Mouse (Mus musculus): ENCODE results near the gene Wsb1. TPM values are rescaled to one million over a fixed set of nuclear protein-coding genes. Genes with fewer than 3 reads are reported as not detected.

The Wsb1 gene
- polyA plus RNA-seq, 1 experiment from 2014 or later, result 30.4 TPM

DNA sequence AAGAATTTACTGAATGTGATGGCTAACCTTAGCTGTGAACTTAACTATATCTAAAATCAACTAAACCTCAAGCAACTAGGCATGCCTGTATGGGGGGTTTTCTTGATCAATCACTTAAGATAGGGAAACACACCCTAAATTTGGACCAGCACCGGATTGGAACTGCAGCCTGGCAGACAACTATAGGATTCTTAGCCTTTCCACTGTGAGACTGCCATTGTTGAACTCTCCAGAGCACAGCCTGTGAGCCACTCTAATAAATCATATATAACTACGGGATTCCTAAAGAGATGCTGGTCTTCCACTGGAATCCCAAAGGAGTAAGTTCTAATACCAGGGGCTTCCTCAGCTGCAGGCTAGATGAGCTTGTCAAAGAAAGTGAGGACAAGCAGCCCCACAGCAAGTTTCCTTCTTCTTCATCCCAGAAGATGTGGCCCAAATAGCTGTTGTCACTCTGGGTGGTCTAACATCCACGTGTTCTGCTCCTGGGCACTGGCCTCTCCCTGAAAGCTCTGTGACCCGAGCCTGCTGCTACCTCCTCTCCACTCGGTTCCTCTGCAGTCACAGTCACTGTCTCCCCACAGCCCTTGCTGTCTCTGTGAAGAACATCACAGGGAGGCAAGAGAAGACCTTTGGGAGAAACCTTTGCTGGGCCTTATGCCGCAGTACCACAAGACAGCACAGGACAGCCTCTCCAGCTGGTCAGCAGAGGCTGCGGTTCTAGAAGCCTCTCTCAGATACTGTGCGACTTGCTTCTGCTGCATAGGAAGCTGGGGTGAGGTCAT, 28.9 kb downstream of the Wsb1 start:
- 61% methylated on average over 8 of the region's 8 CpGs for WGBS (ENCODE audit: insufficient replicate concordance)
- Histone ChIP-seq H3K4me2 (ENCODE audit: low read depth, low read length) (no peak overlapping the region), H3K4me1 (ENCODE audit: control insufficient read depth, low read depth, low read length) (peaks cover 3% of the 10 kb centered on the region), H3K4me3 (ENCODE audit: low read depth, low read length) (no peak overlapping the region), H3K9ac (ENCODE audit: low read depth, low read length) (no peak overlapping the region), H3K27ac (ENCODE audit: low read length) (no peak overlapping the region), H3K36me3 (ENCODE audit: control insufficient read depth, insufficient read depth) (no peaks in the 10 kb centered on the region), H3K27me3 (ENCODE audit: control insufficient read depth, insufficient read depth, low read depth, low read length) (no peaks in the 10 kb centered on the region), H3K9me3 (replicated peaks; ENCODE audit: control insufficient read depth, low read length) (no peaks in the 10 kb centered on the region)
- no peak for ATAC-seq (ENCODE audit: low read depth)

DNA sequence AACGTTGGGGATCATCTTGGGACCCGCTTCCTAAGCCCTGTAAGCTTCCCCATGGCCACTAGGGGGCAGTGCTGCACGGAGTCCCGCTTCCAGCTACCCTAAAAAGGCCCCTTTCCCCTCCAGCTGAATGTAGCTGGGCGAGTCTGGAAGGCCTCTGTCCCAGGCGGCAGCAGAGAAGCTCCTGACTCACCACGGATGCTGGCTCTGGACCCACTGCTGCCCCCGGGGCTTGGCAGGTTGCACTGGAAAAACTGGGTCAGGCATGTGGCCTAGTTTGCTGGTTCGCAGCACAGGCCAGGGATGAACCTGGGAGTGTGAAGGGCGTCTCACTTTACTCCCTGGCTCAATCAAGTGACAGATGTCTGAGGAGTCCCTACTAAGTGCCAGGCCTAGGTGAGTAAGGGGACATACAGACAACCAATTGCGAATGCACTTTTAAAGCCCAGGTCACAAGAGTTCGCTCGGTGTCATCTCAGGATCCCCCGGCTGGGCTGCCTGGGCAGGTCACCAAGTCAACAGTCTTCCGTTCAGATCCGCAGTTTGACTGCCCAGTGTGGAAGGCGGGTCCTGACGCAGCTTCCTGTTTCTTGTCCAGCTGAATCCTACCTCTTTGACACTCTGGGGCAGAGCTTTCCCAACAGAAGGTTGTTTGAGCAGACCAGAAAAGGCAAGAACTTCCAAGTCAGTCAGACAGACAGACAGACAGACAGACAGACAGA, 29.8 kb downstream of the Wsb1 start:
- Histone ChIP-seq H3K4me3 (ENCODE audit: low read depth, low read length) (no peak overlapping the region), H3K36me3 (ENCODE audit: control insufficient read depth, insufficient read depth) (no peaks in the 10 kb centered on the region), H3K27me3 (ENCODE audit: control insufficient read depth, insufficient read depth, low read depth, low read length) (no peaks in the 10 kb centered on the region), H3K27ac (ENCODE audit: low read length) (no peak overlapping the region), H3K4me2 (ENCODE audit: low read depth, low read length) (no peak overlapping the region), H3K9me3 (replicated peaks; ENCODE audit: control insufficient read depth, low read length) (no peaks in the 10 kb centered on the region), H3K9ac (ENCODE audit: low read depth, low read length) (peak overlapping the region; percentile 13; the same call in 1 of the 2 replicates), H3K4me1 (ENCODE audit: control insufficient read depth, low read depth, low read length) (peaks cover 3% of the 10 kb centered on the region)
- peak; percentile 54 for ATAC-seq (ENCODE audit: low read depth)
- WGBS (ENCODE audit: insufficient replicate concordance), result 21% methylated on average over 18 of the region's 18 CpGs

DNA sequence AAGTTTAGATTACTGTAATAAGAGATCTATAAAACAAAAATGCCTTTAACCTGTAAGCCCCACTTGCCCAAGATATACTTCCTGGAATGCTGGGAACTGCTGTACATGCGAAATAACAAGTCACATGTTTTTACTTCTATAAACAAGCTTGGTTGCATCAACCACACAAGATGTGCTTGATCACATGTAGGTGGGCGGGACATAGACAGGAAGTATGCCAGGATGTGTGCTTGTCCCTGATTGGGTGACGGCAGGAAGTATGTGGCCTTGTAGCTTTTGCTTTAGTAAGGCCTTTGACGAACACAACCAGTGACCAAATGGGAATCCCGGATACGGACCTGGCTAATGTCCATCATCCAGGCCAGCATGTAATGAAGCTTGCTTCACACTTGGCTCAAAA, 31.1 kb downstream of the Wsb1 start:
- no peaks in the 10 kb centered on the region for H3K9me3 ChIP-seq (replicated peaks; ENCODE audit: control insufficient read depth, low read length)
- no peak overlapping the region for H3K4me3 ChIP-seq (ENCODE audit: low read depth, low read length)
- H3K9ac ChIP-seq (ENCODE audit: low read depth, low read length), result no peak overlapping the region
- H3K4me2 ChIP-seq (ENCODE audit: low read depth, low read length), result no peak overlapping the region
- 51% methylated on average over 6 of the region's 6 CpGs for WGBS (ENCODE audit: insufficient replicate concordance)
- peak; percentile 51 for ATAC-seq (ENCODE audit: low read depth)
- H3K27ac ChIP-seq (ENCODE audit: low read length), result no peak overlapping the region
- H3K4me1 ChIP-seq (ENCODE audit: control insufficient read depth, low read depth, low read length), result peaks cover 3% of the 10 kb centered on the region
- no peaks in the 10 kb centered on the region for H3K27me3 ChIP-seq (ENCODE audit: control insufficient read depth, insufficient read depth, low read depth, low read length)
- no peaks in the 10 kb centered on the region for H3K36me3 ChIP-seq (ENCODE audit: control insufficient read depth, insufficient read depth)

DNA sequence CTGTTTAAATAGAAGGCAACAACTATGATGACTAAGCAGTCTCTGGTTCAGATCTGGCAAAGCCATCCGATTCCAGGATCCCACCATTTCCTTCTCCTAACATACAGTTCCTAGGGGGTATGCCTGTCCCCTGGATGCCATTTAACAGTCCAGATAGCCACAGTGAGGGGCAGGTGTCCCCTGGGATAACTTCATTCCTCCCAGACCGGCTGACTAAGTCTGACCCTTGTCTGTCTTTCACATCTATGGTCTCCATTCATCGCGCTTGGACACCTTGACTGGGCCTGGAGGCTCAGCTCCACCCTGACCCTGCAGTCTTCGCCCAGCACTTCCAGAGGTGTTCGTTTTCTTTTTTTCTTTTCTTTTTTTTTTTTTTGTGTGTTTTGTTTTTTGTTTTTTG, 31.8 kb downstream of the Wsb1 start:
- Histone ChIP-seq H3K27ac (ENCODE audit: low read length) (no peak overlapping the region), H3K4me3 (ENCODE audit: low read depth, low read length) (no peak overlapping the region), H3K4me1 (ENCODE audit: control insufficient read depth, low read depth, low read length) (peaks cover 3% of the 10 kb centered on the region), H3K36me3 (ENCODE audit: control insufficient read depth, insufficient read depth) (no peaks in the 10 kb centered on the region), H3K9me3 (replicated peaks; ENCODE audit: control insufficient read depth, low read length) (no peaks in the 10 kb centered on the region), H3K4me2 (ENCODE audit: low read depth, low read length) (no peak overlapping the region), H3K9ac (ENCODE audit: low read depth, low read length) (no peak overlapping the region), H3K27me3 (ENCODE audit: control insufficient read depth, insufficient read depth, low read depth, low read length) (no peaks in the 10 kb centered on the region)
- 81% methylated on average over 6 of the region's 6 CpGs for WGBS (ENCODE audit: insufficient replicate concordance)
- no peak for ATAC-seq (ENCODE audit: low read depth)

DNA sequence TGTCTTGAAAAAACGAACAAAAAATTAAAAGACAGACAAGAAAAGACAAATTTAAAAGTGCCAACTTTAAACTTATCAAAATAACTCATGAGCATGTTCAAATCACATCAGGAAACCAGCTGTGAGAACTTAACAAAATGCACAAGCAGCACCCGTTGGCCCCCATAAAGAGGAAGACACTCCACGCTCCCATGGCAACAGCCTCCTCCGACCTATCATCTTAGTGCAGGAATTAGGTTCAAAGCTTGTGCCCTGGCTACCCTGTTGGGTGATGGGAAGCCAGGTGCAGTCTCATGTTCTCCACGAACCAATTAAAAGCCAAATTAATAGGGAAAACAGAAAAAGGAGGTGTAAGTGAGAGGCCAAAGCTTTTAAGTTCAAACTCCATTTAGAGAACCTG, 32.8 kb downstream of the Wsb1 start:
- Histone ChIP-seq H3K36me3 (ENCODE audit: control insufficient read depth, insufficient read depth) (no peaks in the 10 kb centered on the region), H3K4me2 (ENCODE audit: low read depth, low read length) (no peak overlapping the region), H3K9me3 (replicated peaks; ENCODE audit: control insufficient read depth, low read length) (no peaks in the 10 kb centered on the region), H3K27ac (ENCODE audit: low read length) (no peak overlapping the region), H3K4me3 (ENCODE audit: low read depth, low read length) (no peak overlapping the region), H3K4me1 (ENCODE audit: control insufficient read depth, low read depth, low read length) (peaks cover 3% of the 10 kb centered on the region), H3K27me3 (ENCODE audit: control insufficient read depth, insufficient read depth, low read depth, low read length) (no peaks in the 10 kb centered on the region), H3K9ac (ENCODE audit: low read depth, low read length) (no peak overlapping the region)
- WGBS (ENCODE audit: insufficient replicate concordance), result 38% methylated on average over 5 of the region's 5 CpGs
- ATAC-seq (ENCODE audit: low read depth), result no peak

DNA sequence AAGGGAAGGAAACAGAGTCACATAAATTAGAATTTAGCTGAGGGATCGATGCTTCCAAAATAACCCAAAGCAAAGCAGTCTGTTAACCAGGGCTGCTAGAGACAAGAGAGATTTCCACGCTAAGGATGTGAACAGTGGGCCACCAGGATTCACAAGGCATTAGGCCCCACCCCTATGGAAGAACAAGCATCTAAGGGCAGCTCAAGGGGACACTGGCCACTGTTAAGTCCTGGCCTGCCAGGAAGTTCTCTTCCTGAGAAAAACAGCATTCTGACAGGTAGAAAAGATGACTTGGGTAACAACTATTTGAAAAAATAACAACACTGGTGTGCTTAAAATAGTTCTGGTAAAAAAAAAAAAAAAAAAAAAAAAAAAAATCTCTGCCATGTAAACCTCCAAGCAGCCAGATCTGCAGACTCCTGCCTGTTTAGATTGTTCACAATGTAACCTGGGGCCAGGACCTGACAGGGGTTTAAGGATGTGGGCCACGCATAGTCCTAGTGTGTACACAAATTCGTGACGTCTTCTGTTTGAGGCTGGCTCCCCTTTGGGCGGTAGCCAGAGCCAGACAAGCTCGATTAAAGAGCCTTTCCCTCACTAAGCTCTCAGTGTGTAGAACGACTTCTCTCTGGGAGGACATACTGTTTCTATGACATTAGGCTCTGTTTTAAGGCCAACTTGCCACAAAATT, 35.4 kb downstream of the Wsb1 start:
- H3K4me2 ChIP-seq (ENCODE audit: low read depth, low read length), result no peak overlapping the region
- H3K27ac ChIP-seq (ENCODE audit: low read length), result no peak overlapping the region
- H3K36me3 ChIP-seq (ENCODE audit: control insufficient read depth, insufficient read depth), result no peaks in the 10 kb centered on the region
- no peak for ATAC-seq (ENCODE audit: low read depth)
- H3K9ac ChIP-seq (ENCODE audit: low read depth, low read length), result no peak overlapping the region
- H3K27me3 ChIP-seq (ENCODE audit: control insufficient read depth, insufficient read depth, low read depth, low read length), result no peaks in the 10 kb centered on the region
- H3K9me3 ChIP-seq (replicated peaks; ENCODE audit: control insufficient read depth, low read length), result no peaks in the 10 kb centered on the region
- WGBS (ENCODE audit: insufficient replicate concordance), result 50% methylated on average over 8 of the region's 8 CpGs
- H3K4me1 ChIP-seq (ENCODE audit: control insufficient read depth, low read depth, low read length), result no peaks in the 10 kb centered on the region
- H3K4me3 ChIP-seq (ENCODE audit: low read depth, low read length), result no peak overlapping the region

DNA sequence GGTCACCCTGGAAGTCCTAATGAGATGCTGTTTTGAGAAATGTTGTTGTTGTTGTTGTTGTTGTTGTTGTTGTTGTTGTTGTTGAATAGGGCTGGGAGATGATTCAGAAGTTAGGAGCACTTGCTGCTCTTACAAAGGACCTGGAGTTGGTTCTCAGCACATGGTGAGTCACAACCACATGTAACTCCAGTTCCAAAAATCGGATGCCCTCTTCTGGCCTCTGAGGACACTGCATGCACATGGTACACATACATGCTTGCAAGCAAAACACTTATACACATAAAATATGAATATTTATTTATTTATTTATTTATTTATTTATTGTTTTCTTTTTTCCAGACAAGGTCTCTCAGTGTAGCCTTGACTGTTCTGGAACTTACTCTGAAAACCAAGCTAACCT, 36.4 kb downstream of the Wsb1 start:
- ATAC-seq (ENCODE audit: low read depth), result no peak
- Histone ChIP-seq H3K4me3 (ENCODE audit: low read depth, low read length) (no peak overlapping the region), H3K4me1 (ENCODE audit: control insufficient read depth, low read depth, low read length) (no peaks in the 10 kb centered on the region), H3K36me3 (ENCODE audit: control insufficient read depth, insufficient read depth) (no peaks in the 10 kb centered on the region), H3K4me2 (ENCODE audit: low read depth, low read length) (no peak overlapping the region), H3K9ac (ENCODE audit: low read depth, low read length) (no peak overlapping the region), H3K27ac (ENCODE audit: low read length) (no peak overlapping the region), H3K9me3 (replicated peaks; ENCODE audit: control insufficient read depth, low read length) (no peaks in the 10 kb centered on the region), H3K27me3 (ENCODE audit: control insufficient read depth, insufficient read depth, low read depth, low read length) (no peaks in the 10 kb centered on the region)
- WGBS (ENCODE audit: insufficient replicate concordance), result 79% methylated on average over 1 of the region's 1 CpGs

DNA sequence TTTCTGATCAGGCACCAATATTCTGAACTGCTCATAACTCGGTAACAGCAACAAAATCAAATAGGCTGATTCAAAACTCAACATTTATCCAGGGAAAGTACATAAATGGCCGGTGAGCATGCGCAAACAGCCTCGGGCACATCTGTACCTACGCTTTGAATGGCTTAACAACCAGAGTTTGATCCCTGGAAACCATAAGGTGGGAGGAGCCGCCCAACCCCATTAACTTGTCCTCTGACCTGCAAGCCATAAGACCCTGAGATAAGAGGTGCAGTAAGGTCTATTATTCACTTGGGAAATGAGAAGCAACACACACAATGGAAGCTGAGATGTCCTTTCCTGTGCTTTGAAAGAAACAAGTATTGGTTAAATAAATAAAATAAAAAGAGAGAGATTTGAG, 37.3 kb downstream of the Wsb1 start:
- Histone ChIP-seq H3K27me3 (ENCODE audit: control insufficient read depth, insufficient read depth, low read depth, low read length) (no peaks in the 10 kb centered on the region), H3K4me3 (ENCODE audit: low read depth, low read length) (no peak overlapping the region), H3K36me3 (ENCODE audit: control insufficient read depth, insufficient read depth) (no peaks in the 10 kb centered on the region), H3K4me2 (ENCODE audit: low read depth, low read length) (no peak overlapping the region), H3K4me1 (ENCODE audit: control insufficient read depth, low read depth, low read length) (no peaks in the 10 kb centered on the region), H3K9ac (ENCODE audit: low read depth, low read length) (no peak overlapping the region), H3K9me3 (replicated peaks; ENCODE audit: control insufficient read depth, low read length) (no peaks in the 10 kb centered on the region), H3K27ac (ENCODE audit: low read length) (no peak overlapping the region)
- no peak for ATAC-seq (ENCODE audit: low read depth)
- WGBS (ENCODE audit: insufficient replicate concordance), result 70% methylated on average over 6 of the region's 6 CpGs

DNA sequence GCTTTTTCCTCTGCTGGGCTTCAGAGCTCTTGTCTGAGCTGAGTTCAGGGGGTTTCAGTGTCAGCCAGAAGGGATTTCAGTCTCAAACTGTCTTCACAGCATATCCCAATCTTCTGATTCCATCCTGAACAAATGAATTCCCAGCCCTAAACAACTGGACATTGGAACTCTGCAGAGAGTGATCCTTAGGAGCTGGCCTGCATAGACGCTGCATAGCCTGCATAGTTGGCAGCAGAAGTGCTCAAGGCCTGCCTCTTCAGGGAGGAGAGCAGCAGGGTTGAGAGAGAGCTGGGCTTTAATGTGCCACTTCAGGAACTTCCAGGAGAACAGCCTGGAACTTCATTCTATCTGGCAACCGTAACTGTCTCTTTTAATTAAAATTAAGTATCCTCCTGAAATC, 38.9 kb downstream of the Wsb1 start:
- ATAC-seq (ENCODE audit: low read depth), result no peak
- H3K9ac ChIP-seq (ENCODE audit: low read depth, low read length), result no peak overlapping the region
- no peak overlapping the region for H3K27ac ChIP-seq (ENCODE audit: low read length)
- no peak overlapping the region for H3K4me3 ChIP-seq (ENCODE audit: low read depth, low read length)
- no peaks in the 10 kb centered on the region for H3K4me1 ChIP-seq (ENCODE audit: control insufficient read depth, low read depth, low read length)
- H3K9me3 ChIP-seq (replicated peaks; ENCODE audit: control insufficient read depth, low read length), result no peaks in the 10 kb centered on the region
- no peak overlapping the region for H3K4me2 ChIP-seq (ENCODE audit: low read depth, low read length)
- 58% methylated on average over 2 of the region's 2 CpGs for WGBS (ENCODE audit: insufficient replicate concordance)
- no peaks in the 10 kb centered on the region for H3K36me3 ChIP-seq (ENCODE audit: control insufficient read depth, insufficient read depth)
- no peaks in the 10 kb centered on the region for H3K27me3 ChIP-seq (ENCODE audit: control insufficient read depth, insufficient read depth, low read depth, low read length)
